7 mouse cellular contexts compared by ENCODE assay signal in genomic region chr5:118781598-118781997, GRCm38 (mm10).
DNase-seq lines count a peak whose midpoint lies in the region; ATAC-seq and TF ChIP-seq lines count a peak whose summit lies in the region.

No protein-coding gene starts in this region.

- no peak overlapping the region for H3K9ac ChIP-seq in ES-E14 (ENCODE audit: insufficient read depth, low read depth, low read length, poor library complexity, severe bottlenecking)
- H3K9ac ChIP-seq in embryonic facial prominence, embryonic 11.5 days (replicated peaks; ENCODE audit: low read length), result no peak overlapping the region
- no peak overlapping the region for H3K9ac ChIP-seq in heart, postnatal 0 days (replicated peaks; ENCODE audit: low read depth, low read length)

- no peaks in the 10 kb centered on the region for H3K4me1 ChIP-seq in ES-E14 (ENCODE audit: control insufficient read depth in 2 of 2, insufficient read depth in 2 of 2, low read length in 2 of 2, poor library complexity in 1 of 2)
- H3K4me1 ChIP-seq in embryonic facial prominence, embryonic 11.5 days (ENCODE audit: control insufficient read depth, insufficient read depth, low read length), result no peaks in the 10 kb centered on the region
- H3K4me1 ChIP-seq in heart, postnatal 0 days (ENCODE audit: control insufficient read depth, insufficient read depth), result no peaks in the 10 kb centered on the region

- in situ Hi-C loops in ES-E14 (cut with MboI; ENCODE audit: low sequenced_read_pairs in 2 of 2, unreplicated experiment in 2 of 2), result loop anchor here in 1 of 2 experiments (25.0 kb wide), 1 partner anchor 906 kb away; no protein-coding TSS in a partner anchor

- TF ChIP-seq EP300 in heart, postnatal 0 days (IDR thresholded peaks at IDR 0.05; ENCODE audit: low read depth), result no peak

- H3K9me3 ChIP-seq in ES-E14 (ENCODE audit: control insufficient read depth, insufficient read depth, low read depth, low read length), result no peaks in the 10 kb centered on the region
- no peaks in the 10 kb centered on the region for H3K9me3 ChIP-seq in embryonic facial prominence, embryonic 11.5 days (replicated peaks; ENCODE audit: control insufficient read depth, low read length)
- H3K9me3 ChIP-seq in heart, postnatal 0 days (replicated peaks; ENCODE audit: control insufficient read depth, low read length), result no peaks in the 10 kb centered on the region

- WGBS in embryonic facial prominence, embryonic 11.5 days, result 12% methylated on average over 17 of the region's 17 CpGs
- 8% methylated on average over 17 of the region's 17 CpGs for WGBS in heart, postnatal 0 days

- peak; percentile 98 for TF ChIP-seq CTCF in heart, postnatal 0 days (IDR thresholded peaks at IDR 0.05; ENCODE audit: low read depth)

- DNase-seq in ES-E14 (ENCODE audit: low read depth, low spot score), result peak; percentile 47
- DNase-seq in adrenal gland, postnatal 25 days, result peak; percentile 81
- DNase-seq in embryonic facial prominence, embryonic 11.5 days (ENCODE audit: low spot score), result peak; percentile 79
- no peak for DNase-seq in heart, postnatal 0 days (ENCODE audit: low spot score)
- peak; percentile 54 to 65 for DNase-seq in layer of hippocampus, postnatal 14 days (ENCODE audit: low spot score in 2 of 2)
- peak; percentile 34 for DNase-seq in spleen, adult 12 weeks (ENCODE audit: low spot score)

- no peak for ATAC-seq in embryonic facial prominence, embryonic 11.5 days (replicated peaks; ENCODE audit: insufficient number of reproducible peaks, low FRiP score, low TSS enrichment, low read depth)
- no peak for ATAC-seq in heart, postnatal 0 days (ENCODE audit: insufficient read depth, low read depth)
- ATAC-seq in megakaryocyte progenitor cell, adult 5-6 weeks (replicated peaks; ENCODE audit: poor library complexity), result peak; percentile 90

- H3K4me3 ChIP-seq in ES-E14 (ENCODE audit: insufficient read depth in 1 of 2, low read depth in 1 of 2, low read length in 2 of 2, poor library complexity in 1 of 2, severe bottlenecking in 1 of 2), result no peak overlapping the region
- H3K4me3 ChIP-seq in embryonic facial prominence, embryonic 11.5 days (ENCODE audit: low read depth, low read length), result no peak overlapping the region
- no peak overlapping the region for H3K4me3 ChIP-seq in heart, postnatal 0 days (ENCODE audit: low read depth, low read length)

- H3K27me3 ChIP-seq in embryonic facial prominence, embryonic 11.5 days (ENCODE audit: control insufficient read depth, insufficient read depth, low read length), result no peaks in the 10 kb centered on the region
- peaks cover 28% of the 10 kb centered on the region for H3K27me3 ChIP-seq in heart, postnatal 0 days (ENCODE audit: control insufficient read depth, insufficient read depth, low read length)

- H3K36me3 ChIP-seq in ES-E14 (ENCODE audit: control insufficient read depth, insufficient read depth, low read length, poor library complexity, severe bottlenecking), result no peaks in the 10 kb centered on the region
- no peaks in the 10 kb centered on the region for H3K36me3 ChIP-seq in embryonic facial prominence, embryonic 11.5 days (replicated peaks; ENCODE audit: control insufficient read depth, insufficient read depth, low read depth, low read length)
- H3K36me3 ChIP-seq in heart, postnatal 0 days (replicated peaks; ENCODE audit: control insufficient read depth, insufficient read depth, low read length), result no peaks in the 10 kb centered on the region

- H3K4me2 ChIP-seq in embryonic facial prominence, embryonic 11.5 days (ENCODE audit: low read depth, low read length), result no peak overlapping the region
- no peak overlapping the region for H3K4me2 ChIP-seq in heart, postnatal 0 days (ENCODE audit: low read depth, low read length)

- H3K27ac ChIP-seq in ES-E14 (ENCODE audit: insufficient read depth, low read depth, low read length, poor library complexity, severe bottlenecking), result no peak overlapping the region
- no peak overlapping the region for H3K27ac ChIP-seq in embryonic facial prominence, embryonic 11.5 days (replicated peaks; ENCODE audit: low read depth, low read length)
- H3K27ac ChIP-seq in heart, postnatal 0 days (ENCODE audit: low read depth), result no peak overlapping the region

TF ChIP-seq in ES-E14, 5 proteins besides CTCF, POLR2A, EP300 and RAD21:
- TF ChIP-seq ZNF384 (IDR thresholded peaks at IDR 0.05; ENCODE audit: low read depth, low read length) (no peak), MAFK (IDR thresholded peaks at IDR 0.05; ENCODE audit: insufficient read depth, low read depth, low read length) (peak; percentile 3; the same call in 1 of the 2 replicates), HCFC1 (IDR thresholded peaks at IDR 0.05; ENCODE audit: borderline replicate concordance, insufficient read depth, low read length) (no peak), CHD2 (IDR thresholded peaks at IDR 0.05; ENCODE audit: low read depth, low read length) (no peak), ZC3H11A (IDR thresholded peaks at IDR 0.05; ENCODE audit: borderline replicate concordance, low read depth, low read length) (peak; percentile 95; the same call in 1 of the 2 replicates)
